Mouse (Mus musculus): ENCODE measurements at regions not wholly inside any gene's neighbourhood (a gene's known extent, or its start where the extent isn't known, plus 50 kb on each side); places are given as distances from the start of the nearest gene placed in this dataset.

GRCm38 (mm10) chr1:43247609-43248008 lies 50.8 kb upstream of the Fhl2 start:
- no peaks in the 10 kb centered on the region for H3K4me1 ChIP-seq
- no peak overlapping the region for H3K4me3 ChIP-seq
- H3K9me3 ChIP-seq, result no peaks in the 10 kb centered on the region
- H3K27me3 ChIP-seq (replicated peaks; ENCODE audit: low read depth, poor library complexity, severe bottlenecking), result no peaks in the 10 kb centered on the region
- 84% methylated on average over 1 of the region's 1 CpGs for WGBS
- no peaks in the 10 kb centered on the region for H3K36me3 ChIP-seq (replicated peaks)
- no peak for DNase-seq (ENCODE audit: low spot score)
- no peak overlapping the region for H3K27ac ChIP-seq (replicated peaks)

DNA sequence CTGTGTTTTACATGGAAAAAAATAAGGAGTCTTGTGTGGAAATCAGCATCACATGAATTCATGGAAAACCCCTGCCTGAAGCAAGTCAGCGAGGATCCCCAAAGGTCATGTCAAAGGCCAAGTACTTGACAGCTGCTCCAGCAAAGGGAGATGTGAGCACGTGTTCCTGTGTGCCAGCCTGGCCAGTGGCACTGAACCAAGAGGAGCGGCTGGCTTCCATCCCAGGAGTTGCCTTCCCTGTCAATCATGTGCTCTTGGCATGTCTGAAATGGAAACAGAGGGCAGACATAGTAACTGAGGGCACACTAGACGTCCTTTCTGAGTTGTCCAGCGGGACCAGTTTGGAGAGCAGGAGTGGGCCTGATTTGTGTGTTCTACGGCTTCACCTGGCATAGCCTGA lies 53.5 kb upstream of the Fhl2 start:
- WGBS, result 67% methylated on average over 6 of the region's 6 CpGs
- no peaks in the 10 kb centered on the region for H3K9me3 ChIP-seq
- H3K27ac ChIP-seq (replicated peaks), result no peak overlapping the region
- H3K4me3 ChIP-seq, result no peak overlapping the region
- no peaks in the 10 kb centered on the region for H3K4me1 ChIP-seq
- DNase-seq (ENCODE audit: low spot score), result no peak
- H3K36me3 ChIP-seq (replicated peaks), result no peaks in the 10 kb centered on the region
- no peaks in the 10 kb centered on the region for H3K27me3 ChIP-seq (replicated peaks; ENCODE audit: low read depth, poor library complexity, severe bottlenecking)

DNA sequence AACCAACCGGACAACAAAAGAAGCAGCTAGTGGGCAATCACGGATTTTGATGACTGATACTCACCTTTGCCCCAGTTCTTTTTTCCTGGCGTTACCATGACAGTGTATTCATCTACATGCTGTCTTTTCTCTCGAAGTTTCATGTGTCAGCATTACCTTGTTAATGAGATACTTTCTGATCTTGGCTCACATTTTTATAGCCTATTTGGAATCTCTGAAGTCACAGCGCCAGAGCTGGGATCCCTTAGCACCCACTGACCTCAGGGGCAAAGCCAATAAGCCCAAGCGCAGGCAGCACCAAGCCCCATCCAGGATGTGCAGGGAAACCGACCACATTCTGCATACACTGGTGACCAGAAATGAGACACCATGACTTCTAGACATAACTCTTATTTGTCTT lies 54.6 kb upstream of the Fhl2 start:
- Histone ChIP-seq H3K27me3 (replicated peaks; ENCODE audit: low read depth, poor library complexity, severe bottlenecking) (no peaks in the 10 kb centered on the region), H3K4me1 (no peaks in the 10 kb centered on the region), H3K4me3 (no peak overlapping the region), H3K36me3 (replicated peaks) (no peaks in the 10 kb centered on the region), H3K27ac (replicated peaks) (no peak overlapping the region), H3K9me3 (no peaks in the 10 kb centered on the region)
- 81% methylated on average over 7 of the region's 7 CpGs for WGBS
- no peak for DNase-seq (ENCODE audit: low spot score)

- H3K27ac ChIP-seq (replicated peaks), result no peak overlapping the region
- WGBS, result 86% methylated on average over 1 of the region's 1 CpGs
- H3K36me3 ChIP-seq (replicated peaks), result no peaks in the 10 kb centered on the region
- H3K9me3 ChIP-seq, result no peaks in the 10 kb centered on the region
- H3K4me1 ChIP-seq, result no peaks in the 10 kb centered on the region
- no peak overlapping the region for H3K4me3 ChIP-seq
- no peak for DNase-seq (ENCODE audit: low spot score)
- H3K27me3 ChIP-seq (replicated peaks; ENCODE audit: low read depth, poor library complexity, severe bottlenecking), result no peaks in the 10 kb centered on the region
Measured at GRCm38 (mm10) chr1:43254129-43254528, 57.3 kb upstream of the Fhl2 start.

DNA sequence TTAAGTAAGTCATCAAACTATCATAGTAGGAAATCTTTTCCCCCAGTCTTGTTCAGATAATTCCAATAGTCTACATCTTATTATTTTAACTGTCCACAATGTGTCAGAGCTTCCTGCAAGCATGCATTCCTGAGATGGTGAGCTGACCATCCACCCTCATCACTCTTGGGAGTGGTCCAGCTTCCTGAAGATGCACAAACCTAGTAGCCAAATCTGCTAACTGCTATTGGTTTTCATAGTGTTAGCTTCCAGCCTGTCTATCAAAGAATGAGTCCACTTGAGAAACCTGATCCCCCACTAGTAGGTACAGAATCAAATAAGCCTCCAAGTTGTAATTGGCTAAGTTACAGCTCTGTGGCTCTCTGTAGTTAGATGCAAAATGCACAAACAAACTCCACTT lies 59.3 kb upstream of the Fhl2 start:
- no peaks in the 10 kb centered on the region for H3K27me3 ChIP-seq (replicated peaks; ENCODE audit: low read depth, poor library complexity, severe bottlenecking)
- H3K36me3 ChIP-seq (replicated peaks), result no peaks in the 10 kb centered on the region
- H3K27ac ChIP-seq (replicated peaks), result no peak overlapping the region
- no peak overlapping the region for H3K4me3 ChIP-seq
- DNase-seq (ENCODE audit: low spot score), result no peak
- no peaks in the 10 kb centered on the region for H3K4me1 ChIP-seq
- H3K9me3 ChIP-seq, result no peaks in the 10 kb centered on the region

GRCm38 (mm10) chr1:43257909-43258308 lies 61.1 kb upstream of the Fhl2 start:
- Histone ChIP-seq H3K27ac (replicated peaks) (no peak overlapping the region), H3K36me3 (replicated peaks) (no peaks in the 10 kb centered on the region), H3K9me3 (no peaks in the 10 kb centered on the region), H3K4me3 (no peak overlapping the region), H3K4me1 (no peaks in the 10 kb centered on the region), H3K27me3 (replicated peaks; ENCODE audit: low read depth, poor library complexity, severe bottlenecking) (no peaks in the 10 kb centered on the region)
- WGBS, result 81% methylated on average over 6 of the region's 6 CpGs
- DNase-seq (ENCODE audit: low spot score), result no peak

GRCm38 (mm10) chr1:43259841-43260240 lies 63.1 kb upstream of the Fhl2 start:
- no peak overlapping the region for H3K4me3 ChIP-seq
- no peak for DNase-seq (ENCODE audit: low spot score)
- no peak overlapping the region for H3K27ac ChIP-seq (replicated peaks)
- no peaks in the 10 kb centered on the region for H3K9me3 ChIP-seq
- H3K4me1 ChIP-seq, result no peaks in the 10 kb centered on the region
- WGBS, result 71% methylated on average over 1 of the region's 1 CpGs
- H3K36me3 ChIP-seq (replicated peaks), result no peaks in the 10 kb centered on the region
- no peaks in the 10 kb centered on the region for H3K27me3 ChIP-seq (replicated peaks; ENCODE audit: low read depth, poor library complexity, severe bottlenecking)

GRCm38 (mm10) chr1:43260491-43260890 lies 63.7 kb upstream of the Fhl2 start:
- Histone ChIP-seq H3K4me3 (no peak overlapping the region), H3K27me3 (replicated peaks; ENCODE audit: low read depth, poor library complexity, severe bottlenecking) (no peaks in the 10 kb centered on the region), H3K4me1 (no peaks in the 10 kb centered on the region), H3K9me3 (no peaks in the 10 kb centered on the region), H3K27ac (replicated peaks) (no peak overlapping the region), H3K36me3 (replicated peaks) (no peaks in the 10 kb centered on the region)
- 87% methylated on average over 4 of the region's 4 CpGs for WGBS
- no peak for DNase-seq (ENCODE audit: low spot score)

DNA sequence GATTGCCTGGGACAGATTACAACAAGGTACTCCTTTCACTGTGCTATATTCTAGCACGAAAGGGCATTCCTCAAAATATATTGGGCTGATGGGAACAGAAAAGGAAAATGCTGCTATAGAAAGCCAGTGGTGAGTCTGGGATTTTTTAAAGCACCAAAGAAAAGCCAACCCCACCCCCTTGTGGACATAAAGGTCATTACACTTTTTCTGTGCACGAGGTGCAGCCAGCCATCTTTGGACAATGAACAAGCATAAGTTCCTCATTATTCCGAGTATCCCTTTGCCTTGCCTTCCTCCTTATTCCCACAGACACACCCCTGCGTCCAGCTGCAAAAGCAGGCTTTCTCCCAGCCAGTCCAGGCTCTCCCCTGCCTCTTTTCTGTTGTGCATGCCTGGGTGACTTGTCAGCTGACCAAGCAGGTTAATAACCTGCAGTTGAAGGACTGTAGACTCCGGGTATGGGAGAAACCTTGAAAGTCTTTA lies 67.7 kb upstream of the Fhl2 start:
- Histone ChIP-seq H3K27me3 (replicated peaks; ENCODE audit: low read depth, poor library complexity, severe bottlenecking) (no peaks in the 10 kb centered on the region), H3K4me1 (no peaks in the 10 kb centered on the region), H3K27ac (replicated peaks) (peak overlapping the region; percentile 66; the same call in 1 of the 2 replicates), H3K4me3 (no peak overlapping the region), H3K36me3 (replicated peaks) (no peaks in the 10 kb centered on the region), H3K9me3 (no peaks in the 10 kb centered on the region)
- WGBS, result 19% methylated on average over 5 of the region's 5 CpGs
- DNase-seq (ENCODE audit: low spot score), result peak; percentile 76

DNA sequence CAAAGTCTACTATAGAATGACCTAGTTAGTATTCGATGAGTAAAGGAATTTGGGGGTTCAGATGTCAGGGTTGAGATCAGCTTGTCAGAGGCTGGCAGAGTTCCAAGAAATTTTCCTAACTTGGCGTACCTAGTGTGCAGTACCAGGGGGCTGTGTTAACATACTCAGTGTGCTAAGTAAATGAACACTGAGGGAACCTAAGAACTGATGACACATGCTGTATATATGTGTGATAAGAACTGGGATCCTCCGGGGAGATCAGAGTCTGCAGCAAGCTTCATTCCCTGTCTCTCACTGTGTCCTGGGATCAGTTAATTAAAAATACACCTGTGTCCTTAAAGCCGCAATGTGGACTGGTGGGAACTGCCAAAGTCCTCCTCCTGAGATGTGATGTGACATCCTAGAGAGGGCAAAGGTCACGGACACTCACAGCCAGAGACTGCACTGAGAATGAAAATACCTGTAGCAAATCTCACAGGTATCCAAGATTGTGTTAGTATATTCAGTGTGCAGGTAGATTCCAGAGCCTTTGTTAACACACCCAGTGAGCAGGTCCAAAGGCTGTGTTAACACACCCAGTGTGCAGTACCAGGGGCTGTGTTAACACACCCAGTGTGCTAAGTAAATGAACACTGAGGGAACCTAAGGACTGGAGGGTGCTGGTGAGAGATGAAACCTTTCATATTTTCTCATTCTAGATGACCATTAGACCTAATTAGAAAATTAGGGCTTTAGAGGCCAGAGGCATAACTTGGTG lies 69.1 kb upstream of the Fhl2 start:
- Histone ChIP-seq H3K27ac (replicated peaks) (no peak overlapping the region), H3K36me3 (replicated peaks) (no peaks in the 10 kb centered on the region), H3K4me3 (no peak overlapping the region), H3K9me3 (no peaks in the 10 kb centered on the region), H3K4me1 (no peaks in the 10 kb centered on the region), H3K27me3 (replicated peaks; ENCODE audit: low read depth, poor library complexity, severe bottlenecking) (no peaks in the 10 kb centered on the region)
- no peak for DNase-seq (ENCODE audit: low spot score)
- WGBS, result 87% methylated on average over 5 of the region's 5 CpGs

GRCm38 (mm10) chr1:43269685-43270084 lies 72.9 kb upstream of the Fhl2 start:
- Histone ChIP-seq H3K36me3 (replicated peaks) (no peaks in the 10 kb centered on the region), H3K9me3 (no peaks in the 10 kb centered on the region), H3K4me3 (no peak overlapping the region), H3K27me3 (replicated peaks; ENCODE audit: low read depth, poor library complexity, severe bottlenecking) (no peaks in the 10 kb centered on the region), H3K27ac (replicated peaks) (no peak overlapping the region), H3K4me1 (no peaks in the 10 kb centered on the region)
- DNase-seq (ENCODE audit: low spot score), result peak; percentile 43
- 43% methylated on average over 7 of the region's 7 CpGs for WGBS

DNA sequence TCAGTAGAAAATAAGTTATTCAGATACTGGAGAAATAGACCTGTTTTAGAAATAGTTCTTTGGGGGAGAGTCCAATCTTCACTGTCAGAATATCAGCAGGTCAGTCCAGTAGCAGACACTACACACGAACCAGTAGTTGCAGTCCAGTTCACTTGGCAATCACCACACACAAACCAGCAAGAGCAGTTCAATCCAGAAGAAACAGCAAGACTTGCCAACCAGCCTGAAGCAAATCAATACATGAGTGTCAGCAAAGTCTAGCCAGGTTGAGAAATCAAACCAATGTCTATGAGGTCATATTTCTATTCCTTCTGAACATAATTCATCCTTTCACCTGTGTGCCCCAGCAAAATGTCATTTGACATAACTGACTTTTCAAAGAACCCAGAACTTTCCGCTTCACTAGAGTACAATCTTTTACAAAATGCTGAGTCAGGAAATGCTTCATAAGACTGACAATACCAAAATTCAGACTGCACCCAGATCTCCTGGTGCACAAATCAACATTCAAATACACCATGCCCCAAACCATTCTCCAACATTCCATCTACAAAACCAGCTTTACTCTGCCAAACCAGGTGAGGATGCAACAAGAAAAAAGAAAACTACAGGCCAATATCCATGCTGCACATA lies 76.6 kb upstream of the Fhl2 start:
- H3K4me1 ChIP-seq, result no peaks in the 10 kb centered on the region
- no peak for DNase-seq (ENCODE audit: low spot score)
- no peaks in the 10 kb centered on the region for H3K27me3 ChIP-seq (replicated peaks; ENCODE audit: low read depth, poor library complexity, severe bottlenecking)
- H3K4me3 ChIP-seq, result no peak overlapping the region
- no peaks in the 10 kb centered on the region for H3K9me3 ChIP-seq
- H3K27ac ChIP-seq (replicated peaks), result no peak overlapping the region
- 82% methylated on average over 2 of the region's 2 CpGs for WGBS
- H3K36me3 ChIP-seq (replicated peaks), result no peaks in the 10 kb centered on the region

GRCm38 (mm10) chr1:43291736-43292135 lies 95.0 kb upstream of the Fhl2 start:
- no peaks in the 10 kb centered on the region for H3K27me3 ChIP-seq (replicated peaks; ENCODE audit: low read depth, poor library complexity, severe bottlenecking)
- H3K4me1 ChIP-seq, result no peaks in the 10 kb centered on the region
- H3K36me3 ChIP-seq (replicated peaks), result no peaks in the 10 kb centered on the region
- no peak overlapping the region for H3K4me3 ChIP-seq
- H3K9me3 ChIP-seq, result peaks cover 5% of the 10 kb centered on the region; the same call in 1 of the 2 replicates
- H3K27ac ChIP-seq (replicated peaks), result no peak overlapping the region
- DNase-seq (ENCODE audit: low spot score), result no peak
- WGBS, result 88% methylated on average over 8 of the region's 8 CpGs
